Mouse (Mus musculus) cortical plate, adult 2 months (tissue): ENCODE data around the gene Epas1.

Experiments used
- CTCF ChIP-seq: fragments of 200-500 bp; IDR thresholded peaks from 2 replicates; pipeline ENCODE4 v1.5.1; 2011; ENCODE audit warnings: mild to moderate bottlenecking, control low read depth, low read length; ENCODE audit not compliant: insufficient read depth; ENCODE audit errors: extremely low read depth
- POLR2A ChIP-seq: fragments of 200-500 bp; IDR thresholded peaks from 2 replicates; pipeline ENCODE4 v1.6.1; 2011; ENCODE audit warnings: mild to moderate bottlenecking, low read length, control low read depth; ENCODE audit not compliant: insufficient read depth; ENCODE audit errors: extremely low read depth

DNA sequence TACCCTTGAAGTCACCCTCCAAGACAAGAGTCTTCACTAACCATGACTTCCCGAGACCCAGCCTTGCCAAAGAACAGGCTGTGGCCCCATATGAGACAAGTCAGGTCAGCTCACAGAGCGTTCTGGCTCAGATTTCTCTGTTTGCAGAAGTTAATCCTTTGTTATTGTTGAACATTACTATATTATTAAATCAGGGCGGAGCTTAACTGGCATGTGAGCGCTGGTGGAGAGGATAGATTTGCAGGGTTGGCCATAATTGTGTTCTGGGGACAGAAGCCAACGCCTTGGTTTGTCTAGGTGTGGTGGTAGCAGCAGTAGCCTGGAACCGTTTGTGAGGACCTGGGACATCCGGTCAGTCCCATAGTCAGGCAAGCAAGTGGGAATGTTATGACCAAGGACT, 26.5 kb upstream of the Epas1 start:
- no peak for TF ChIP-seq POLR2A
- no peak for TF ChIP-seq CTCF
